Mouse (Mus musculus): ENCODE results near the gene Ptprd.

DNA sequence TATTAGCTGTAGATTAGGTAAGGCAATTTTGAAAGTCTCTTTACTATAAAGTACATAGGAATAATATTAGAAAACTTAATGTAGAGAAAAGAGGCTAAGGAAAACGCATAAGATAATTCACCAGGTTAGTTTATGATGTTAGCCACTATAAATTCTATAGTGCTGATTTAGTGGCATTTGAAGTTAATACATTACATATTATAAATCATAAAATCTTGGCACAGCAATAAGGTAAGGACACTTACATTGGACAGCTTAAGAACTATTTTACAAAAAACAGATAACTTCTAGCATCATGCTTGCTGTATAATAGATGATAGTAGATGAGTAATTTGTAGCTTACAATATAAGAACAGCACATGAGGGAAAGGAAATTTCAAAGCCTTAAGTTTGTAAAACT, 1322.1 kb downstream of the Ptprd start:
- no peak for TF ChIP-seq CTCF (IDR thresholded peaks at IDR 0.05; ENCODE audit: low read depth)
- no peak for TF ChIP-seq EP300 (optimal IDR thresholded peaks at IDR 0.05)

Data from stomach, postnatal 0 days (tissue).